Mouse (Mus musculus) brain, adult 10 weeks (tissue): ENCODE results near the gene Olfr986. TPM values are rescaled to one million over a fixed set of nuclear protein-coding genes. Genes with fewer than 3 reads are reported as not detected.

Experiments
- polyA plus RNA-seq: library from polyadenylated mRNA; stranded (reverse); fragments of 350-450 nt; fragmentation: Illumina TruSeq; extraction: RNeasy Lipid Tissue Mini Kit (QIAGEN cat#74804); gene quantifications from one replicate; pipeline ENCODE4 v1.2.3, GENCODE M21; 2015; ENCODE audit warnings: low read depth, low replicate concordance

Olfr986 gene
- not detected for polyA plus RNA-seq

GRCm38 (mm10) chr9:40180620-40181019 is at the start of gene Olfr986:
TSS of gene Olfr986 (plus strand) at chr9:40180920.

DNA sequence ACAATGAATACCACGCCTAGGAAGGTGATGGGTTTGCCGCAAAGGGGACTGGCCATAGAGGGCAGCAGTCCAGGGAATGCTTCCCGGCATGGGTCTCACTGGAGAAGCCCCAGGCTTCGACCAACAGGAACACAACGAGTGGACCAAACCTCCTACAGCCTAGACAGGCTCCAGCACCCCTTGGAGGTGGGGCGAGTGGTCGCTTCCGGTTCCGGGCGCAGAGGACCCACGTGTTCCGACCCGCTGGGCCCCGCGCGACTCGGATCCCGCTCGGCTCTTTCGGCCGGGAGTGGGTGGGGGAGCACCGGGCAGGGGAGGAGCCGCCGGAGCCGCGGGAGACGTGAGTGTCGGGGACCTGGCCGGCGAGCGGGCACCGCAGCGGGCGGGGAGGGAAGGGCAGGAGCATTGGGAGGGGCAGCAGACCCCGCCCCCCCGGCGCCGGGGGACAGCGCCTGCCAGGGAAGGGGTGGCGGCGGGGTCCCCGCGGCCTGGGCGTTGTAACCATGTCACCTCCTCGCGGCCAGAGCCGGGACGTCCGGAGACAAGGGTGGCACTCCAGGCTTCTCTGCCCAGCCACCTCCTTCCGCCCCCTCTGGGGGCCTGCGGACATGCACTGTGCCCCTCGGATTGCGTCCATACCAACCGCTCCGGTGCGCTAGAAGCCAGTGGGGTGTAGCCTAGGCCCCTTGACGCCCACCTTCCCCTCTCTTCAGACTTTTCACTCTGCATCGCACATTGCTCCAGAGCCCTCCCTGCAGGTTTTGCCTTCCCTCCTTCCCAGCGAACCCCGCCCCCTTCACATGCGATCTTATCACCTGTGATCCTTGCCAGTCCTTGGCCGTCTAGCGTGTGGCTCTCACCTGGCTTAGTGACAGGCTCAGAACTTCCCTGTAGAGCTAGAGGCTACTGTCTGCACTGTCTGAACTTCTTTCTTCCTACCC is 11.6 kb downstream of the Olfr986 start, which contains the start of gene Zfp202:
Gene Zfp202 (plus strand): TSS at position 219 of the 941 bp plus-strand sequence.

Other genes starting within 250 kb of the Olfr986 start
- gene Olfr974, start 243.4 kb upstream of the Olfr986 start, polyA plus RNA-seq = not detected
- not detected for gene Olfr975, start 228.9 kb upstream of the Olfr986 start, polyA plus RNA-seq
- gene Olfr976, start 219.8 kb upstream of the Olfr986 start, polyA plus RNA-seq = not detected
- not detected for gene Olfr978, start 188.8 kb upstream of the Olfr986 start, polyA plus RNA-seq
- gene Olfr979, start 177.5 kb upstream of the Olfr986 start, polyA plus RNA-seq = not detected
- gene Olfr980, start 171.3 kb upstream of the Olfr986 start, polyA plus RNA-seq = not detected
- gene Olfr981, start 159.5 kb upstream of the Olfr986 start, polyA plus RNA-seq = not detected
- gene Olfr982, start 107.1 kb upstream of the Olfr986 start, polyA plus RNA-seq = not detected
- gene Olfr983, start 87.3 kb upstream of the Olfr986 start, polyA plus RNA-seq = not detected
- gene Olfr984, start 66.7 kb upstream of the Olfr986 start, polyA plus RNA-seq = not detected
- gene Olfr985, start 50.7 kb upstream of the Olfr986 start, polyA plus RNA-seq = not detected
- not detected for gene Tmem225, start 32.8 kb upstream of the Olfr986 start, polyA plus RNA-seq
- 4.0 TPM for gene Zfp202, start 11.4 kb downstream of the Olfr986 start, polyA plus RNA-seq
- gene Scn3b, start 88.3 kb downstream of the Olfr986 start, polyA plus RNA-seq = 72.2 TPM